Comparison of ENCODE assay signal across 8 mouse cellular contexts in genomic region chr7:16051883-16052595, GRCm38 (mm10). TPM values are rescaled to one million over a fixed set of nuclear protein-coding genes. Genes with fewer than 3 reads are reported as not detected.
DNase-seq lines count a peak whose midpoint lies in the region; ATAC-seq lines count a peak whose summit lies in the region.

No protein-coding gene starts in this region.

- DNase-seq in MN1 (ENCODE audit: low spot score), result peak; percentile 81
- DNase-seq in cerebellum, adult 8-10 months, result peak; percentile 73
- DNase-seq in hindbrain, embryonic 10.5 days (ENCODE audit: low spot score), result peak; percentile 82
- DNase-seq in layer of hippocampus, postnatal 14 days (ENCODE audit: low spot score in 2 of 2), result peak; percentile 79 to 80
- peak; percentile 88 for DNase-seq in lung, postnatal 14 days
- DNase-seq in retina, adult 2 months (ENCODE audit: low read depth, low spot score), result peak; percentile 45
- peak; percentile 89 for DNase-seq in thymus, postnatal 25 days

- H3K36me3 ChIP-seq in hindbrain, embryonic 10.5 days, result no peaks in the 10 kb centered on the region

- ATAC-seq in frontal cortex, adult (ENCODE audit: low TSS enrichment), result 0 out of 2 replicates have a peak, but pooled peaks have one; percentile 31

- peak overlapping the region; percentile 86 for H3K27ac ChIP-seq in hindbrain, embryonic 10.5 days

- H3K9me3 ChIP-seq in hindbrain, embryonic 10.5 days, result no peaks in the 10 kb centered on the region

- peaks cover 33% of the 10 kb centered on the region for H3K4me1 ChIP-seq in hindbrain, embryonic 10.5 days (replicated peaks)

- WGBS in hindbrain, embryonic 10.5 days, result 8% methylated on average over 19 of the region's 19 CpGs

- peak overlapping the region; percentile 59 for H3K4me3 ChIP-seq in hindbrain, embryonic 10.5 days

- no peaks in the 10 kb centered on the region for H3K27me3 ChIP-seq in hindbrain, embryonic 10.5 days (ENCODE audit: insufficient read depth, poor library complexity, severe bottlenecking)

RNA-seq across cellular contexts. Expression of gene Bicra, which starts 4.3 kb away (rescaled TPM):
- polyA plus RNA-seq in hindbrain, embryonic 10.5 days (2016; fragmentation: Nextera tagmentation; extraction: Ambion mirVana), result 7.7 and 10.7 TPM in 2 replicates
- total RNA-seq in layer of hippocampus, postnatal 14 days (2021), result 10 to 100 TPM; 18.7 to 19.4 TPM

RNA-seq across cellular contexts. Expression of gene Zfp541, which starts 9.6 kb away (rescaled TPM):
- 0.04 TPM in 1 of 2 replicates, not detected in the other for polyA plus RNA-seq in hindbrain, embryonic 10.5 days (2016; fragmentation: Nextera tagmentation; extraction: Ambion mirVana)
- under 1 TPM; 0.46 to 0.50 TPM for total RNA-seq in layer of hippocampus, postnatal 14 days (2021)

RNA-seq across cellular contexts. Expression of gene Napa, which starts 46.2 kb away (rescaled TPM):
- 193 and 221 TPM in 2 replicates for polyA plus RNA-seq in hindbrain, embryonic 10.5 days (2016; fragmentation: Nextera tagmentation; extraction: Ambion mirVana)
- 100 to 1,000 TPM; 240 to 259 TPM for total RNA-seq in layer of hippocampus, postnatal 14 days (2021)

Comparison
In these comparisons a context has a peak if more than half of its experiments do, and no peak if none do; other contexts are left out.
1. Peak in every context shown above with its lines: DNase-seq, ATAC-seq, H3K4me3 ChIP-seq and H3K27ac ChIP-seq.